8 mouse cellular contexts compared by ENCODE assay signal in the genomic region with DNA sequence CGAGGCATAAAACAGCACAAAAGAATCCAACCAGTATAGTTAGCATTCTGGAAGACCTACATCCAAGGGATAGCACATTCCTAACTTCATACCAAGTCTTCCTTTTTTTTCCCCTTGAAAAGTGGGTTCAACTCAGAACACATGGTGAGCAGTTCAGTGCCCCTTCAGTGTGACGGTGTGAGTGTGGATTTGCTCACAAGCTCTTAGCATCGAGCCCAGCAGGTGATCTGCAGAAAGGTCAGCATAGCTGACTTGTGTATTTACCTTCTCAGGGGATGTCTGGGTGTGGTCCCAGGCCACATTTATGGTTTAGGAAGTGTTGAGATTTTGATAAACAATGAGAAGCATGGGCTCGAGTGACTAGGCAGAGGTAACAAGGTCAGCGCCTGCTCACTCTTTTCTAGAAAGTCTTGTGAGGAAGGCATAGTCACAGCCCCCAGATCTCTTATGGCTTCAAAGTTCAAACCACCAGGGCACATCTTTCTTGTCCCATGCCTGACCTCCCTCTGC. TPM values are rescaled to one million over a fixed set of nuclear protein-coding genes. Genes with fewer than 3 reads are reported as not detected.
DNase-seq lines count a peak whose midpoint lies in the region; ATAC-seq and TF ChIP-seq lines count a peak whose summit lies in the region.

No protein-coding gene starts in this region.

- no peak for DNase-seq in cerebellum, adult 2 months
- DNase-seq in cerebellum, postnatal 4 days (ENCODE audit: low spot score in 2 of 2): no peak
- DNase-seq in lung, postnatal 0 days (ENCODE audit: low spot score): no peak
- DNase-seq in lung, postnatal 36 days: no peak
- no peak for DNase-seq in stomach, postnatal 0 days (ENCODE audit: low spot score)
- no peak for DNase-seq in thymus, postnatal 36 days
- no peak for DNase-seq in layer of hippocampus, postnatal 14 days (ENCODE audit: low spot score in 2 of 2)

- no peak overlapping the region for H3K4me3 ChIP-seq in cerebellum, adult 2 months (replicated peaks; ENCODE audit: insufficient read depth, low read depth, low read length)
- no peak overlapping the region for H3K4me3 ChIP-seq in lung, postnatal 0 days (ENCODE audit: low read depth, low read length)
- no peak overlapping the region for H3K4me3 ChIP-seq in limb, embryonic 15.5 days
- no peak overlapping the region for H3K4me3 ChIP-seq in stomach, postnatal 0 days (ENCODE audit: low read depth, low read length)

- H3K9me3 ChIP-seq in lung, postnatal 0 days (ENCODE audit: low read length): no peaks in the 10 kb centered on the region
- no peaks in the 10 kb centered on the region for H3K9me3 ChIP-seq in limb, embryonic 15.5 days
- no peaks in the 10 kb centered on the region for H3K9me3 ChIP-seq in stomach, postnatal 0 days (ENCODE audit: control insufficient read depth, low read length)

- no peak overlapping the region for H3K9ac ChIP-seq in lung, postnatal 0 days (replicated peaks; ENCODE audit: low read depth)
- H3K9ac ChIP-seq in limb, embryonic 15.5 days: no peak overlapping the region
- H3K9ac ChIP-seq in stomach, postnatal 0 days (ENCODE audit: low read length): no peak overlapping the region; the same call in 1 of the 2 replicates

- 0 out of 2 replicates have a peak overlapping the region, but pooled peaks have one; percentile 29 for H3K27ac ChIP-seq in cerebellum, adult 2 months (ENCODE audit: insufficient read depth, low read length)
- peak overlapping the region; percentile 39 for H3K27ac ChIP-seq in lung, postnatal 0 days (ENCODE audit: low read length)
- H3K27ac ChIP-seq in limb, embryonic 15.5 days: peak overlapping the region; percentile 84
- peak overlapping the region; percentile 88 for H3K27ac ChIP-seq in stomach, postnatal 0 days (replicated peaks)

- TF ChIP-seq POLR2A in cerebellum, adult 2 months (IDR thresholded peaks at IDR 0.05; ENCODE audit: borderline replicate concordance, insufficient read depth, low read length): no peak

- no peaks in the 10 kb centered on the region for H3K27me3 ChIP-seq in cerebellum, adult 2 months (ENCODE audit: control insufficient read depth, insufficient read depth, low read length)
- H3K27me3 ChIP-seq in lung, postnatal 0 days (replicated peaks; ENCODE audit: insufficient read depth, low read length): no peaks in the 10 kb centered on the region
- H3K27me3 ChIP-seq in limb, embryonic 15.5 days: no peaks in the 10 kb centered on the region
- no peaks in the 10 kb centered on the region for H3K27me3 ChIP-seq in stomach, postnatal 0 days (ENCODE audit: control insufficient read depth, insufficient read depth, low read length)

- no peak for TF ChIP-seq EP300 in lung, postnatal 0 days (IDR thresholded peaks at IDR 0.05)
- no peak for TF ChIP-seq EP300 in stomach, postnatal 0 days (optimal IDR thresholded peaks at IDR 0.05)

- H3K36me3 ChIP-seq in lung, postnatal 0 days (ENCODE audit: insufficient read depth, low read length): 0 out of 2 replicates have a peak, but pooled peaks cover 6% of the 10 kb centered on the region
- no peaks in the 10 kb centered on the region for H3K36me3 ChIP-seq in limb, embryonic 15.5 days
- no peaks in the 10 kb centered on the region; the same call in 1 of the 2 replicates for H3K36me3 ChIP-seq in stomach, postnatal 0 days (ENCODE audit: control insufficient read depth, insufficient read depth, low read length)

- H3K4me1 ChIP-seq in cerebellum, adult 2 months (ENCODE audit: control insufficient read depth, insufficient read depth, low read length): peaks cover 20% of the 10 kb centered on the region
- H3K4me1 ChIP-seq in lung, postnatal 0 days (ENCODE audit: insufficient read depth, low read depth, low read length): peaks cover 14% of the 10 kb centered on the region
- peaks cover 32% of the 10 kb centered on the region for H3K4me1 ChIP-seq in limb, embryonic 15.5 days
- H3K4me1 ChIP-seq in stomach, postnatal 0 days (replicated peaks; ENCODE audit: control insufficient read depth, insufficient read depth): peaks cover 4% of the 10 kb centered on the region; the same call in 1 of the 2 replicates

- no peak overlapping the region for H3K4me2 ChIP-seq in lung, postnatal 0 days (replicated peaks; ENCODE audit: low read depth, low read length)
- H3K4me2 ChIP-seq in limb, embryonic 15.5 days: no peak overlapping the region
- no peak overlapping the region for H3K4me2 ChIP-seq in stomach, postnatal 0 days (replicated peaks; ENCODE audit: low read depth)

- 60% methylated on average over 5 of the region's 5 CpGs for WGBS in cerebellum, adult 2 months
- 19% methylated on average over 5 of the region's 5 CpGs for WGBS in lung, postnatal 0 days
- 27% methylated on average over 5 of the region's 5 CpGs for WGBS in limb, embryonic 15.5 days
- WGBS in stomach, postnatal 0 days: 16% methylated on average over 5 of the region's 5 CpGs

- TF ChIP-seq CTCF in cerebellum, adult 2 months (IDR thresholded peaks at IDR 0.05; ENCODE audit: borderline replicate concordance, insufficient read depth, low read depth, low read length): no peak
- no peak for TF ChIP-seq CTCF in lung, postnatal 0 days (IDR thresholded peaks at IDR 0.05)
- TF ChIP-seq CTCF in stomach, postnatal 0 days (IDR thresholded peaks at IDR 0.05; ENCODE audit: low read depth): no peak

- ATAC-seq in lung, postnatal 0 days: peak; percentile 6; the same call in 1 of the 2 replicates
- no peak for ATAC-seq in limb, embryonic 15.5 days (ENCODE audit: insufficient number of reproducible peaks, low FRiP score, low TSS enrichment, low read depth)
- peak; percentile 6; the same call in 1 of the 2 replicates for ATAC-seq in stomach, postnatal 0 days (ENCODE audit: low FRiP score, low TSS enrichment)

RNA-seq across cellular contexts. Expression of a gene that starts 46.2 kb away (rescaled TPM):
- 5.7 and 6.9 TPM in 2 replicates for polyA plus RNA-seq in cerebellum, adult 2 months (2012; rRNA removed)
- 30.6 and 31.7 TPM in 2 replicates for polyA plus RNA-seq in lung, postnatal 0 days (2015; fragmentation: Nextera tagmentation; extraction: Ambion mirVana)
- polyA plus RNA-seq in limb, embryonic 15.5 days (2015; fragmentation: Nextera tagmentation; extraction: Ambion mirVana): 14.9 and 15.5 TPM in 2 replicates
- polyA plus RNA-seq in stomach, postnatal 0 days (2015; fragmentation: Nextera tagmentation; extraction: Ambion mirVana): 19.4 and 24.1 TPM in 2 replicates
- 1 to 10 TPM; 3.6 to 4.3 TPM for total RNA-seq in layer of hippocampus, postnatal 14 days (2021)

Comparison
In these comparisons a context has a peak if more than half of its experiments do, and no peak if none do; other contexts are left out.
1. H3K27ac ChIP-seq: peak in every context shown above with its lines; median percentile 88 in stomach, postnatal 0 days; 84 in limb, embryonic 15.5 days; 39 in lung, postnatal 0 days; 29 in cerebellum, adult 2 months.